Mouse (Mus musculus): ENCODE measurements around the gene 6030468B19Rik. TPM values are rescaled to one million over a fixed set of nuclear protein-coding genes. Genes with fewer than 3 reads are reported as not detected.
"Not testable (repeated sequence)": the region's sequence is repeated elsewhere in the genome, so short reads cannot be mapped to it uniquely, and the experiment has no call there.

Gene 6030468B19Rik
- polyA plus RNA-seq, 1 experiment from 2014 or later = 0.24 TPM

- H3K27me3 ChIP-seq (ENCODE audit: control insufficient read depth, insufficient read depth, low read length) = peaks cover 19% of the 10 kb centered on the region
- ATAC-seq (ENCODE audit: low FRiP score) = peak; percentile 66; the same call in 1 of the 2 replicates
- WGBS = under 1% methylated on average over 72 of the region's 75 CpGs
These were observed 12.2 kb downstream of the 6030468B19Rik start, which contains the start of the genes Gm20708 and Syngr2 for GRCm38 (mm10) chr11:117809407-117810311. Gene Gm20708 (plus strand): TSS chr11:117809668. Gene Syngr2 (plus strand): TSS chr11:117809668.

DNA sequence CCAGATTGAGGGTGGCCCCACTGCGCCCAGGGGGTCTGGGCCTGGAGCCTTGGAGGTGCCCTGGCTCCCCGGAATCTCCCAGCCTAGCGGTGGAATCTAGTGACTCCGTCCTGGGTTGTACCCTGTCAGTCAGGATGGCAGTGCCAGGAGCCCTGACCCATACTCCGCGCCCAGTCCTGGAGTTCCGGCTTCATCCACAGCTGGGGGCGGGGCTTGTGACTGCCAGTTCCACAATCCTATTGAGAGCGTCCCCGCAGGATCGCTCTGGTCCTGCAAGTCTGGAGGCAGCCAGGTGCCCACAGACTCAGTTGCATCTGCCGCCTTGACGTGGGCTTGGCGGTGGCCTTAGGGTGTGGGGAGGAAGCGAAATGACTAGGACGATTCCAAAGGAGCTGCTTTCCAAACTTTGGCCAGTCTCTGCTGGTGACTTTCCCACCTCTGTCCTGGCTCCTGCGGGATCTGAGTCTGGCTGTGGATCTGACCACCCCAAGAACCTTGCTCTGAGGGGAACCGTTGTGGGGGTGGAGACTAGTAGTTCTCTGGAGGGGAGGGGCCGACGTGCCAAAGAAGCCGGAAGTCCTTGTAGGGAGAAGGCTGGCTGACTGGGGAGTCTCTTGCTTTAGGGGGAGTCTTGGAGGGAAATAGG, 13.1 kb downstream of the 6030468B19Rik start:
- Histone ChIP-seq H3K4me2 (replicated peaks) (peak overlapping the region; percentile 84), H3K9me3 (ENCODE audit: control insufficient read depth, low read length) (no peaks in the 10 kb centered on the region), H3K27me3 (ENCODE audit: control insufficient read depth, insufficient read depth, low read length) (peaks cover 19% of the 10 kb centered on the region), H3K4me3 (replicated peaks; ENCODE audit: low read length) (peak overlapping the region; percentile 56), H3K9ac (peak overlapping the region; percentile 63; the same call in 1 of the 2 replicates), H3K36me3 (replicated peaks; ENCODE audit: control insufficient read depth, insufficient read depth) (no peaks in the 10 kb centered on the region), H3K27ac (no peak overlapping the region), H3K4me1 (replicated peaks; ENCODE audit: control insufficient read depth, insufficient read depth, low read length) (peaks cover 18% of the 10 kb centered on the region)
- ATAC-seq (ENCODE audit: low FRiP score) (peak; percentile 80; the same call in 1 of the 2 replicates), DNase-seq (ENCODE audit: low spot score) (peak; percentile 66)
- under 1% methylated on average over 21 of the region's 21 CpGs for WGBS

More at GRCm38 (mm10) chr11:117809407-117810311, 12.2 kb downstream of the 6030468B19Rik start, which contains the start of the genes Gm20708 and Syngr2:
- Histone ChIP-seq H3K9me3 (ENCODE audit: control insufficient read depth, low read length) (no peaks in the 10 kb centered on the region), H3K36me3 (replicated peaks; ENCODE audit: control insufficient read depth, insufficient read depth) (no peaks in the 10 kb centered on the region), H3K9ac (peak within 1 kb of the TSS; percentile 63), H3K27ac (no peak within 1 kb of the TSS), H3K4me3 (replicated peaks; ENCODE audit: low read length) (peak within 1 kb of the TSS; percentile 56), H3K4me1 (replicated peaks; ENCODE audit: control insufficient read depth, insufficient read depth, low read length) (peaks cover 18% of the 10 kb centered on the region), H3K4me2 (replicated peaks) (peak within 1 kb of the TSS; percentile 84)
- DNase-seq (ENCODE audit: low spot score) = peak; percentile 67

GRCm38 (mm10) chr11:117813867-117814266, 16.4 kb downstream of the 6030468B19Rik start:
- no peak overlapping the region for H3K4me2 ChIP-seq (replicated peaks)
- DNase-seq (ENCODE audit: low spot score) = no peak
- peaks cover 16% of the 10 kb centered on the region for H3K27me3 ChIP-seq (ENCODE audit: control insufficient read depth, insufficient read depth, low read length)
- no peak overlapping the region for H3K4me3 ChIP-seq (replicated peaks; ENCODE audit: low read length)
- 82% methylated on average over 5 of the region's 5 CpGs for WGBS
- H3K9ac ChIP-seq = no peak overlapping the region
- no peak for ATAC-seq (ENCODE audit: low FRiP score)
- no peaks in the 10 kb centered on the region for H3K9me3 ChIP-seq (ENCODE audit: control insufficient read depth, low read length)
- H3K4me1 ChIP-seq (replicated peaks; ENCODE audit: control insufficient read depth, insufficient read depth, low read length) = peaks cover 18% of the 10 kb centered on the region
- H3K27ac ChIP-seq = no peak overlapping the region
- no peaks in the 10 kb centered on the region for H3K36me3 ChIP-seq (replicated peaks; ENCODE audit: control insufficient read depth, insufficient read depth)

GRCm38 (mm10) chr11:117814704-117815366, 17.4 kb downstream of the 6030468B19Rik start:
- Histone ChIP-seq H3K27ac (no peak overlapping the region), H3K4me3 (replicated peaks; ENCODE audit: low read length) (no peak overlapping the region), H3K27me3 (ENCODE audit: control insufficient read depth, insufficient read depth, low read length) (peaks cover 6% of the 10 kb centered on the region), H3K4me2 (replicated peaks) (no peak overlapping the region), H3K9me3 (ENCODE audit: control insufficient read depth, low read length) (no peaks in the 10 kb centered on the region), H3K36me3 (replicated peaks; ENCODE audit: control insufficient read depth, insufficient read depth) (no peaks in the 10 kb centered on the region), H3K9ac (no peak overlapping the region), H3K4me1 (replicated peaks; ENCODE audit: control insufficient read depth, insufficient read depth, low read length) (peaks cover 10% of the 10 kb centered on the region)
- DNase-seq (ENCODE audit: low spot score) (no peak), ATAC-seq (ENCODE audit: low FRiP score) (no peak)
- 96% methylated on average over 6 of the region's 6 CpGs for WGBS

- not testable (repeated sequence) for H3K9me3 ChIP-seq (ENCODE audit: control insufficient read depth, low read length); H3K27me3 ChIP-seq (ENCODE audit: control insufficient read depth, insufficient read depth, low read length); H3K27ac ChIP-seq; DNase-seq (ENCODE audit: low spot score); H3K4me1 ChIP-seq (replicated peaks; ENCODE audit: control insufficient read depth, insufficient read depth, low read length); H3K4me3 ChIP-seq (replicated peaks; ENCODE audit: low read length); H3K4me2 ChIP-seq (replicated peaks); H3K9ac ChIP-seq; ATAC-seq (ENCODE audit: low FRiP score); H3K36me3 ChIP-seq (replicated peaks; ENCODE audit: control insufficient read depth, insufficient read depth)
- 89% methylated on average over 9 of the region's 9 CpGs for WGBS
These were observed 18.4 kb downstream of the 6030468B19Rik start for GRCm38 (mm10) chr11:117815850-117816249.

- Histone ChIP-seq H3K9ac (no peak overlapping the region), H3K4me3 (replicated peaks; ENCODE audit: low read length) (no peak overlapping the region), H3K27me3 (ENCODE audit: control insufficient read depth, insufficient read depth, low read length) (no peaks in the 10 kb centered on the region), H3K4me1 (replicated peaks; ENCODE audit: control insufficient read depth, insufficient read depth, low read length) (no peaks in the 10 kb centered on the region), H3K27ac (no peak overlapping the region), H3K36me3 (replicated peaks; ENCODE audit: control insufficient read depth, insufficient read depth) (no peaks in the 10 kb centered on the region), H3K9me3 (ENCODE audit: control insufficient read depth, low read length) (no peaks in the 10 kb centered on the region), H3K4me2 (replicated peaks) (no peak overlapping the region)
- DNase-seq (ENCODE audit: low spot score) = no peak
- 91% methylated on average over 12 of the region's 13 CpGs for WGBS
- no peak for ATAC-seq (ENCODE audit: low FRiP score)
These were observed 19.0 kb downstream of the 6030468B19Rik start for GRCm38 (mm10) chr11:117816389-117816996.

DNA sequence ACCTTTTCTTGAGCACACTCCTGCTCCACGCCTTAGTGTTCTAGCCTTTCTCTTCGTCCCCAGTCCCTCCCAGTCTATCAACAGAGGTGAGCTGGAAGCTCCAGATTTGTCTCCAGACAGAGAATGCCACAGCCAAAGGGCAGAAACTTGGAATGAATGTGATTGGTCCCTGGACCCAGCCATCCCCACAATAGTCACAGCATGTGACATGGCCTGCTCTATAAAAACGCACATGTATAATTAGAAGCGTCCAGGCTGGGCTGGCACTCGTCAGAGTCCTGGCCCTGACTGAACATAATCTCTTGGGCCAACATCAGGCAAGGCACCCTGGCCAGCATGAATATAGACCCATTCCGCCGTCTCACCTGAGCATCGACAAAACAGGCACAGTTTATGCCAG, 21.6 kb downstream of the 6030468B19Rik start:
- no peak for DNase-seq (ENCODE audit: low spot score)
- H3K9me3 ChIP-seq (ENCODE audit: control insufficient read depth, low read length) = no peaks in the 10 kb centered on the region
- ATAC-seq (ENCODE audit: low FRiP score) = no peak
- H3K4me1 ChIP-seq (replicated peaks; ENCODE audit: control insufficient read depth, insufficient read depth, low read length) = peaks cover 3% of the 10 kb centered on the region; the same call in 1 of the 2 replicates
- H3K4me2 ChIP-seq (replicated peaks) = no peak overlapping the region
- H3K27me3 ChIP-seq (ENCODE audit: control insufficient read depth, insufficient read depth, low read length) = no peaks in the 10 kb centered on the region
- WGBS = 56% methylated on average over 8 of the region's 8 CpGs
- H3K27ac ChIP-seq = no peak overlapping the region
- H3K36me3 ChIP-seq (replicated peaks; ENCODE audit: control insufficient read depth, insufficient read depth) = no peaks in the 10 kb centered on the region
- no peak overlapping the region for H3K9ac ChIP-seq
- no peak overlapping the region for H3K4me3 ChIP-seq (replicated peaks; ENCODE audit: low read length)

GRCm38 (mm10) chr11:117820173-117820572, 22.7 kb downstream of the 6030468B19Rik start:
- H3K27me3 ChIP-seq (ENCODE audit: control insufficient read depth, insufficient read depth, low read length) = no peaks in the 10 kb centered on the region

More at GRCm38 (mm10) chr11:117820173-117820572, 22.7 kb downstream of the 6030468B19Rik start:
- Histone ChIP-seq H3K36me3 (replicated peaks; ENCODE audit: control insufficient read depth, insufficient read depth) (no peaks in the 10 kb centered on the region), H3K4me2 (replicated peaks) (no peak overlapping the region), H3K9ac (no peak overlapping the region), H3K27ac (no peak overlapping the region), H3K9me3 (ENCODE audit: control insufficient read depth, low read length) (no peaks in the 10 kb centered on the region), H3K4me3 (replicated peaks; ENCODE audit: low read length) (no peak overlapping the region), H3K4me1 (replicated peaks; ENCODE audit: control insufficient read depth, insufficient read depth, low read length) (peaks cover 9% of the 10 kb centered on the region)
- WGBS = 94% methylated on average over 7 of the region's 7 CpGs
- no peak for DNase-seq (ENCODE audit: low spot score)
- no peak for ATAC-seq (ENCODE audit: low FRiP score)
